20 mouse cellular contexts compared by ENCODE assay signal in genomic region chr11:77031151-77031934, GRCm38 (mm10). TPM values are rescaled to one million over a fixed set of nuclear protein-coding genes. Genes with fewer than 3 reads are reported as not detected.
DNase-seq lines count a peak whose midpoint lies in the region; ATAC-seq lines count a peak whose summit lies in the region.
"Had no signal": no experiment of that assay in that cellular context is flagged by ENCODE, and none has a peak within 500 bp of the region (broad histone marks: within the 10 kb centered on the region; RNA-seq: fewer than 3 reads in every experiment).

No protein-coding gene starts in this region.

- 66% methylated on average over 14 of the region's 14 CpGs for WGBS in heart, embryonic 12.5 days

- no peaks in the 10 kb centered on the region for H3K36me3 ChIP-seq in heart, embryonic 12.5 days
- H3K36me3 ChIP-seq: embryonic facial prominence, embryonic 10.5 days; embryonic facial prominence, embryonic 12.5 days; forebrain, embryonic 15.5 days had no signal

- H3K4me2 ChIP-seq in heart, embryonic 12.5 days = no peak overlapping the region
- H3K4me2 ChIP-seq: embryonic facial prominence, embryonic 12.5 days; forebrain, embryonic 13.5 days; forebrain, embryonic 15.5 days had no signal

- no peaks in the 10 kb centered on the region for H3K27me3 ChIP-seq in heart, embryonic 12.5 days (replicated peaks)
- H3K27me3 ChIP-seq: embryonic facial prominence, embryonic 12.5 days; forebrain, embryonic 13.5 days; forebrain, embryonic 15.5 days had no signal

- no peak for ATAC-seq in heart, embryonic 12.5 days (ENCODE audit: insufficient number of reproducible peaks, low FRiP score)
- ATAC-seq in granulocyte monocyte progenitor cell, adult 5-6 weeks (replicated peaks; ENCODE audit: poor library complexity, severe bottlenecking) = peak; percentile 68
- ATAC-seq: forebrain, embryonic 13.5 days; forebrain, embryonic 15.5 days; forebrain, postnatal 0 days had no signal

- no peaks in the 10 kb centered on the region for H3K4me1 ChIP-seq in heart, embryonic 12.5 days (replicated peaks)
- H3K4me1 ChIP-seq: embryonic facial prominence, embryonic 10.5 days; embryonic facial prominence, embryonic 12.5 days; forebrain, embryonic 13.5 days; forebrain, embryonic 15.5 days had no signal

- H3K9me3 ChIP-seq in heart, embryonic 12.5 days (replicated peaks) = no peaks in the 10 kb centered on the region
- H3K9me3 ChIP-seq: embryonic facial prominence, embryonic 10.5 days; embryonic facial prominence, embryonic 12.5 days; forebrain, embryonic 13.5 days; forebrain, embryonic 15.5 days had no signal

- no peak overlapping the region for H3K27ac ChIP-seq in heart, embryonic 12.5 days (ENCODE audit: poor library complexity, severe bottlenecking)
- H3K27ac ChIP-seq: embryonic facial prominence, embryonic 10.5 days; embryonic facial prominence, embryonic 12.5 days; forebrain, embryonic 13.5 days; forebrain, embryonic 15.5 days had no signal

- no peak overlapping the region for H3K4me3 ChIP-seq in heart, embryonic 12.5 days
- H3K4me3 ChIP-seq: embryonic facial prominence, embryonic 10.5 days; embryonic facial prominence, embryonic 12.5 days; forebrain, embryonic 13.5 days; forebrain, embryonic 15.5 days had no signal

- H3K9ac ChIP-seq in heart, embryonic 12.5 days = no peak overlapping the region
- H3K9ac ChIP-seq: embryonic facial prominence, embryonic 12.5 days; forebrain, embryonic 13.5 days; forebrain, embryonic 15.5 days; forebrain, postnatal 0 days had no signal

- DNase-seq in heart, adult 11 months = peak; percentile 21
- DNase-seq in 416B (ENCODE audit: low read depth) = peak; percentile 82
- no peak for DNase-seq in layer of hippocampus, adult 9-11 months
- no peak for DNase-seq in natural killer cell, adult 2 months (ENCODE audit: low spot score in 2 of 2)
- DNase-seq: adrenal gland, adult 2 months; adrenal gland, postnatal 10 days; adrenal gland, postnatal 25 days; cerebellum, adult 11 months; cerebellum, adult 18-20 months; cerebellum, adult 8-10 months; cerebellum, adult 9-11 months; cerebellum, postnatal 25 days; forebrain, postnatal 0 days had no signal

RNA-seq across cellular contexts. Expression of gene Slc6a4, which starts 32.9 kb away (rescaled TPM):
- 1.3 and 1.6 TPM in 2 replicates for polyA plus RNA-seq in heart, embryonic 12.5 days (2016; fragmentation: Nextera tagmentation; extraction: Ambion mirVana)
- total RNA-seq in granulocyte monocyte progenitor cell, adult 5-6 weeks (2014; fragmentation: Nextera tagmentation) = not detected in 2 replicates
- not detected in 2 replicates for total RNA-seq in granulocyte monocyte progenitor cell, adult 5-6 weeks (2017)
- total RNA-seq: MEL had no signal

RNA-seq across cellular contexts. Expression of gene Nsrp1, which starts 46.9 kb away (rescaled TPM):
- 42.9 and 52.8 TPM in 2 replicates for polyA plus RNA-seq in heart, embryonic 12.5 days (2016; fragmentation: Nextera tagmentation; extraction: Ambion mirVana)
- 15.6 and 22.8 TPM in 2 replicates for total RNA-seq in granulocyte monocyte progenitor cell, adult 5-6 weeks (2014; fragmentation: Nextera tagmentation)
- 18.2 and 22.8 TPM in 2 replicates for total RNA-seq in granulocyte monocyte progenitor cell, adult 5-6 weeks (2017)

Comparison
In these comparisons a context has a peak if more than half of its experiments do, and no peak if none do; other contexts are left out.
1. DNase-seq: peak in heart, adult 11 months (single experiment) and 416B (single experiment); none in layer of hippocampus, adult 9-11 months (single experiment) and natural killer cell, adult 2 months (0 of 2).